Mouse (Mus musculus) olfactory bulb, adult 2 months (tissue): ENCODE measurements around the gene Upk3a.

Experiments
- CTCF ChIP-seq: fragments of 200-500 bp; IDR thresholded peaks from 2 replicates; pipeline ENCODE4 v1.5.1; 2012; ENCODE audit warnings: low read depth, mild to moderate bottlenecking, low read length, moderate library complexity; ENCODE audit not compliant: insufficient read depth
- POLR2A ChIP-seq: fragments of 200-500 bp; IDR thresholded peaks from 2 replicates; pipeline ENCODE4 v1.6.1; 2012; ENCODE audit warnings: mild to moderate bottlenecking, low read depth, low read length, moderate library complexity; ENCODE audit not compliant: insufficient read depth

GRCm38 (mm10) chr15:84999911-85000310, 17.0 kb upstream of the Upk3a start:
- TF ChIP-seq CTCF (no peak), POLR2A (no peak)
